Mouse (Mus musculus) hindbrain, embryonic 15.5 days (tissue): ENCODE results near the gene Sdccag8. TPM values are rescaled to one million over a fixed set of nuclear protein-coding genes. Genes with fewer than 3 reads are reported as not detected.

Experiments used
- ATAC-seq: fragments of 200-750 bp; cut with Nextera tagmentation; 2 replicates; pipeline ENCODE4 v1.8.0; 2017; ENCODE audit warnings: low read depth, moderate number of reproducible peaks, moderate TSS enrichment; ENCODE audit not compliant: low FRiP score
- H3K27ac ChIP-seq: fragments of 300-500 bp; sonication (generic); replicated peaks from 2 replicates; pipeline ENCODE4 v1.5.1; 2015; ENCODE audit warnings: mild to moderate bottlenecking, inconsistent platforms
- H3K27me3 ChIP-seq: fragments of 300-500 bp; sonication (generic); 2 replicates; pipeline ENCODE4 v1.6.1; 2015; ENCODE audit warnings: control low read depth, inconsistent platforms
- H3K36me3 ChIP-seq: fragments of 300-500 bp; sonication (generic); 2 replicates; pipeline ENCODE4 v1.6.1; 2015; ENCODE audit warnings: control low read depth, inconsistent platforms
- H3K4me1 ChIP-seq: fragments of 300-500 bp; sonication (generic); replicated peaks from 2 replicates; pipeline ENCODE4 v1.6.1; 2015; ENCODE audit warnings: control low read depth, inconsistent platforms
- H3K4me2 ChIP-seq: fragments of 300-500 bp; sonication (generic); 2 replicates; pipeline ENCODE4 v1.6.1; 2015; ENCODE audit warnings: moderate library complexity, mild to moderate bottlenecking, inconsistent platforms
- H3K4me3 ChIP-seq: fragments of 300-500 bp; sonication (generic); 2 replicates; pipeline ENCODE4 v1.5.1; 2015; ENCODE audit warnings: mild to moderate bottlenecking, inconsistent platforms
- H3K9ac ChIP-seq: fragments of 300-500 bp; sonication (generic); 2 replicates; pipeline ENCODE4 v1.6.1; 2015; ENCODE audit warnings: inconsistent platforms
- H3K9me3 ChIP-seq: fragments of 300-500 bp; sonication (generic); 2 replicates; pipeline ENCODE4 v1.6.1; 2016; ENCODE audit warnings: control low read depth, inconsistent platforms
- WGBS: fragments of 180-500 bp; shearing (Covaris S2); methylation state at CpG from one replicate; pipeline ENCODE4 v1.1.7; 2015; 5-methylcytosine and 5-hydroxymethylcytosine counted together
- polyA plus RNA-seq: library from polyadenylated mRNA; unstranded; fragments of >200 nt; fragmentation: Nextera tagmentation; extraction: Ambion mirVana; gene quantifications from 2 replicates; pipeline ENCODE4 v1.2.1, GENCODE M21; 2015

Sdccag8 gene
- polyA plus RNA-seq, 1 experiment from 2014 or later: 22.8 TPM

DNA sequence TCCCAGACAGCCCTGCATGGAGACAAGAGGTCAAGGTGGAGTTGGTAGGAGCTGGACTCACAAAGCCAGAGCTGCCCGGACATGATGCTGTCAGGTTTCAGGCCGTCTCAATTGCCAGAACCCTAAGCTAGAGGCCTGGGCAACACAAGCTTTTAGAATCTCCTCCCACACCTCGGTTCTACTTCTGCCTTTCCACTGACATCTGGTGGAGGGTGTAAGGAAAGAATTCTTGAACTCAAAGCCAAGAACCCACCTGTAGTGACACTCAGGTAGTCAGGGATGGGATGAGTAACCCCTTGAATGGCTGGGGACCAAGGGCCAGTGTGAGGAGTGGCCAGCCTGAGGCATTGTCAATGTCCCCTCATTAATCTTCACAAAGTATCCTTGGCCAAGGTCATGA is 208.3 kb downstream of the Sdccag8 start:
- no peak for ATAC-seq
- H3K4me2 ChIP-seq: no peak overlapping the region
- no peaks in the 10 kb centered on the region for H3K4me1 ChIP-seq
- no peak overlapping the region for H3K9ac ChIP-seq
- no peak overlapping the region for H3K27ac ChIP-seq
- H3K4me3 ChIP-seq: no peak overlapping the region
- WGBS: 83% methylated on average over 3 of the region's 3 CpGs
- H3K36me3 ChIP-seq: peaks cover 9% of the 10 kb centered on the region
- H3K27me3 ChIP-seq: no peaks in the 10 kb centered on the region
- H3K9me3 ChIP-seq: no peaks in the 10 kb centered on the region

GRCm38 (mm10) chr1:177027706-177028105 is 213.2 kb downstream of the Sdccag8 start:
- Histone ChIP-seq H3K27ac (no peak overlapping the region), H3K27me3 (no peaks in the 10 kb centered on the region), H3K9me3 (no peaks in the 10 kb centered on the region), H3K4me2 (no peak overlapping the region), H3K9ac (no peak overlapping the region), H3K4me3 (no peak overlapping the region), H3K4me1 (0 out of 2 replicates have a peak, but pooled peaks cover 2% of the 10 kb centered on the region), H3K36me3 (peaks cover 9% of the 10 kb centered on the region)
- ATAC-seq: no peak
- WGBS: 87% methylated on average over 3 of the region's 3 CpGs

- Histone ChIP-seq H3K9ac (no peak overlapping the region), H3K27ac (no peak overlapping the region), H3K4me2 (no peak overlapping the region), H3K4me1 (0 out of 2 replicates have a peak, but pooled peaks cover 2% of the 10 kb centered on the region), H3K36me3 (peaks cover 5% of the 10 kb centered on the region; the same call in 1 of the 2 replicates), H3K4me3 (no peak overlapping the region), H3K27me3 (no peaks in the 10 kb centered on the region), H3K9me3 (no peaks in the 10 kb centered on the region)
- ATAC-seq: no peak
- WGBS: 85% methylated on average over 2 of the region's 2 CpGs
Observed at GRCm38 (mm10) chr1:177029032-177029431, 214.6 kb downstream of the Sdccag8 start.

DNA sequence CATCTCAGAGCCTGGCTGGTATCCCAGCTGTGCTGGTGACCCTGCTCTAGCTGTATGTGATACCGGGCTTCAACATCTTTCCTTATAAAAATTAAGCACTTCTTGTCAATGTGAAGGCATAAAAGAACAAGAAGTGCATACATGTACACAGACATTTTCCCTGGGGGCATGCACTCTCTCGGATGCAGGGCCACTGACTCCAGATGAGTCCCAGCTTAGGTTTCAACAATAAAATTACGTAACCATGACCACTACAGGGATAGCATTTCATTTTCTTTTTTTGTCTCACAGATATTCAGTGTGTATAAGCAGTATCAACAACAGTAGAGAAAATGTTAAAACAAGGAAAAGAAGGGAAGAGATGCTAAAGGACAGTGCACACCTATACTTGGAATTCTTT is 216.2 kb downstream of the Sdccag8 start:
- ATAC-seq: no peak
- H3K9me3 ChIP-seq: no peaks in the 10 kb centered on the region
- 0 out of 2 replicates have a peak, but pooled peaks cover 2% of the 10 kb centered on the region for H3K4me1 ChIP-seq
- H3K4me3 ChIP-seq: no peak overlapping the region
- no peak overlapping the region for H3K9ac ChIP-seq
- H3K27ac ChIP-seq: no peak overlapping the region
- WGBS: 53% methylated on average over 3 of the region's 3 CpGs
- H3K27me3 ChIP-seq: no peaks in the 10 kb centered on the region
- no peak overlapping the region for H3K4me2 ChIP-seq
- no peaks in the 10 kb centered on the region for H3K36me3 ChIP-seq

DNA sequence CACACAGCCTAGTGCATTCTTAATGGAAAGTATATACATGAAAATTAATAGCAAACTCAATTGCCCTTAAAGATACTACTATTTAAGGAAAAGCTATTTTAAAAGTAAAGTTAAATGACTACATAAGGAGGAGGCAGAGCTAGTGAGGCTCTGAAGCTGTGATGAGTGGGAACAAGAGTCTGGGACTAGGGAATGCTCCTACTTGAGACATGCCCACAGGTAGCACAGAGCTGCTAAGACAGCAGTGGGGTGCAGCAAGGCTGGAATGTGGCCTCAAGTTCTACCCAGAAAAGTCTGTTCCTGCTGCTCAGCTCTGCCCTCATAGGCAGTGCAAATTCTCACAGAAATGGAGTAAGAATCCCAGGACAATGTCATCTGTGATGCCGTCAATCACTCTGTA is 216.7 kb downstream of the Sdccag8 start:
- no peaks in the 10 kb centered on the region for H3K9me3 ChIP-seq
- no peak for ATAC-seq
- no peaks in the 10 kb centered on the region for H3K36me3 ChIP-seq
- no peak overlapping the region for H3K4me3 ChIP-seq
- H3K4me1 ChIP-seq: 0 out of 2 replicates have a peak, but pooled peaks cover 2% of the 10 kb centered on the region
- 95% methylated on average over 1 of the region's 1 CpGs for WGBS
- no peak overlapping the region for H3K9ac ChIP-seq
- H3K27me3 ChIP-seq: no peaks in the 10 kb centered on the region
- H3K4me2 ChIP-seq: no peak overlapping the region
- H3K27ac ChIP-seq: no peak overlapping the region

DNA sequence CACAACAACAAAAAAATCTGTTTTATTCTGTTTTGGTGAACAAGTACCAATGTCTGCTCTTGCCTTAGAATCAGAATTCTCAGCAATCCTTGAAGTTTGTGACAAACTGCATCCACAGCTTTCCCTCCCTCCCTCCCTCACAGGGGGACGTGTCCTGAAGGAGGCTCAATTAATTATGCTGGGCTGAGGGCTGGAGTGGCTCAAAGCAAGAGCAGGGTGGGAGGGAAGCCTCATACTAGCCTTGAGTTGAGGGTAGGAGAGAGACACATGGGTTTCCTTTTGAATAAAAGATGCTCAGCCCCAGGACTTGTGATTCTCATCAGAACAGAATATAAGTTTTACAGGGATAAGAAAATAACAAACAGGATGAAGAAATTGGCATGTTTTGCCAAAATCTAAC is 217.8 kb downstream of the Sdccag8 start:
- Histone ChIP-seq H3K36me3 (no peaks in the 10 kb centered on the region), H3K4me2 (no peak overlapping the region), H3K9ac (no peak overlapping the region), H3K27ac (no peak overlapping the region), H3K27me3 (no peaks in the 10 kb centered on the region), H3K4me1 (0 out of 2 replicates have a peak, but pooled peaks cover 2% of the 10 kb centered on the region), H3K9me3 (no peaks in the 10 kb centered on the region), H3K4me3 (no peak overlapping the region)
- ATAC-seq: 0 out of 2 replicates have a peak, but pooled peaks have one; percentile 48
- WGBS: 25% methylated on average over 1 of the region's 1 CpGs

DNA sequence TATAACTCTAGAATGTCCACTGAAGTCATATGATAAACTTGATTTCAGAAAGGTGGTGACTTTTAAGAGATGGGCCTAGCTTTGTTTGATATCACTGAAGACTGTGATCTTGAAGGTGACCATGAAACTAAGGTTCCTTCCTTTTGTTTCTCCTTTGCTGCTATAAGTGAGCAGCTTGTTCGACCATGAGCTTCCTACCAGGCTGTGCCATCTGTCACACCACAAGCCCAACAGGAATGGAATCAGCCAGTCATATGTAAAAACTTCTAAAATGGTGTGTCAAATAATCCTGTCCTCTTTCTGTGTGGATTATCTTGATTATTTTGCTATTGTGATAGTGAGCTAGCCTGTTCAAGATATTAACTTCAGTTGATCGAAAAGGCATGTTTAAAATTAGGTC is 221.0 kb downstream of the Sdccag8 start:
- no peak overlapping the region for H3K27ac ChIP-seq
- 75% methylated on average over 2 of the region's 2 CpGs for WGBS
- no peak overlapping the region for H3K4me2 ChIP-seq
- no peaks in the 10 kb centered on the region for H3K27me3 ChIP-seq
- no peak overlapping the region for H3K4me3 ChIP-seq
- H3K4me1 ChIP-seq: 0 out of 2 replicates have a peak, but pooled peaks cover 2% of the 10 kb centered on the region
- H3K9ac ChIP-seq: no peak overlapping the region
- no peaks in the 10 kb centered on the region for H3K36me3 ChIP-seq
- no peaks in the 10 kb centered on the region for H3K9me3 ChIP-seq
- ATAC-seq: no peak

DNA sequence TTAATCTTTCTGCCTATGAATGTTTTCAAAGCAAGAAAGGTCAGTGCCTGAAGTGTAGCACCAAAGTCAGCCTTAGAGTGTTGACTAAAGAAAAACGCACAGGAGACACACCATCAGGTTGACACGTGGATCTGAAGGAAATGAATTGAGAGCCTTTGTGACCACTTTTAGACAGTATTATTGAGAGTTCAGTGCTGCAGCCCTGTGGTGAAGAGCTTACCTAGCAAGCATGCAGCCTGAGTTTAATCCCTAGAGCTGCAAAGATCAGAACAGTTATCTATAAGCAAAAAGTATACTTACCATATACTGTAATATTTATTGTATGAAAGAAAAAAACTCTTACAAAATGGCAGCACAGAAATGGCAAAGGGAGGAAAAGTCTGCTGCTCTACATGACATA is 223.9 kb downstream of the Sdccag8 start:
- Histone ChIP-seq H3K9ac (no peak overlapping the region), H3K27ac (0 out of 2 replicates have a peak overlapping the region, but pooled peaks have one; percentile 20), H3K9me3 (no peaks in the 10 kb centered on the region), H3K4me3 (no peak overlapping the region), H3K4me2 (no peak overlapping the region), H3K27me3 (no peaks in the 10 kb centered on the region), H3K4me1 (no peaks in the 10 kb centered on the region), H3K36me3 (no peaks in the 10 kb centered on the region)
- no peak for ATAC-seq
- WGBS: 37% methylated on average over 2 of the region's 2 CpGs

GRCm38 (mm10) chr1:177039093-177039674 is 224.7 kb downstream of the Sdccag8 start:
- H3K9me3 ChIP-seq: no peaks in the 10 kb centered on the region
- H3K4me1 ChIP-seq: no peaks in the 10 kb centered on the region
- no peak overlapping the region for H3K4me3 ChIP-seq
- no peak for ATAC-seq
- no peaks in the 10 kb centered on the region for H3K36me3 ChIP-seq
- no peak overlapping the region for H3K27ac ChIP-seq
- no peak overlapping the region for H3K4me2 ChIP-seq
- no peak overlapping the region for H3K9ac ChIP-seq
- H3K27me3 ChIP-seq: no peaks in the 10 kb centered on the region
- WGBS: 67% methylated on average over 6 of the region's 6 CpGs

DNA sequence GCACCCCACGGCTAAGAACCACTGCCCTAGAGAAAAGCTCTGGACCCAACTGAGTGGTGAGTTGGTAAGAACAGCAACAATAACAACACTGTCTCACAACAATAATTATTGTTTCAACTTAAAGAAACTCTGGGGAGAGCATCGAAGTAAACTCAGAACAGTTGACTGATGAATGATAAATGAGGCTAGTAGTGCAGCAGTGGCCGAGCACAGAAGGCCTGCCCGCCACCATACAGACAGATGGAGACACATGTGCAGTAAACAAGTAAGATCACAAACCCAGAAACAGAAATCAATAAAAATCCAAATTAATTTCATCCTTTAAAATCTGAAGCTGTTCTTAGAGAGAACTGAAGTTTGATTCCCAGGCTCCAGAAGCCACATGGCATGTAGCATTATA is 225.6 kb downstream of the Sdccag8 start:
- H3K36me3 ChIP-seq: no peaks in the 10 kb centered on the region
- H3K9me3 ChIP-seq: no peaks in the 10 kb centered on the region
- no peaks in the 10 kb centered on the region for H3K27me3 ChIP-seq
- H3K9ac ChIP-seq: no peak overlapping the region
- ATAC-seq: no peak
- H3K4me1 ChIP-seq: no peaks in the 10 kb centered on the region
- WGBS: 20% methylated on average over 4 of the region's 4 CpGs
- H3K27ac ChIP-seq: no peak overlapping the region
- no peak overlapping the region for H3K4me3 ChIP-seq
- no peak overlapping the region for H3K4me2 ChIP-seq

- H3K4me3 ChIP-seq: no peak overlapping the region
- no peak overlapping the region for H3K4me2 ChIP-seq
- H3K4me1 ChIP-seq: no peaks in the 10 kb centered on the region
- no peaks in the 10 kb centered on the region for H3K36me3 ChIP-seq
- H3K9me3 ChIP-seq: no peaks in the 10 kb centered on the region
- H3K27ac ChIP-seq: no peak overlapping the region
- no peak for ATAC-seq
- H3K9ac ChIP-seq: no peak overlapping the region
- no peaks in the 10 kb centered on the region for H3K27me3 ChIP-seq
Observed at GRCm38 (mm10) chr1:177045885-177046284, 231.4 kb downstream of the Sdccag8 start.

- Histone ChIP-seq H3K9me3 (no peaks in the 10 kb centered on the region), H3K36me3 (no peaks in the 10 kb centered on the region), H3K9ac (no peak overlapping the region), H3K4me2 (no peak overlapping the region), H3K27me3 (no peaks in the 10 kb centered on the region), H3K27ac (no peak overlapping the region), H3K4me1 (no peaks in the 10 kb centered on the region), H3K4me3 (no peak overlapping the region)
- no peak for ATAC-seq
- 81% methylated on average over 2 of the region's 2 CpGs for WGBS
Observed at GRCm38 (mm10) chr1:177046963-177047362, 232.5 kb downstream of the Sdccag8 start.

DNA sequence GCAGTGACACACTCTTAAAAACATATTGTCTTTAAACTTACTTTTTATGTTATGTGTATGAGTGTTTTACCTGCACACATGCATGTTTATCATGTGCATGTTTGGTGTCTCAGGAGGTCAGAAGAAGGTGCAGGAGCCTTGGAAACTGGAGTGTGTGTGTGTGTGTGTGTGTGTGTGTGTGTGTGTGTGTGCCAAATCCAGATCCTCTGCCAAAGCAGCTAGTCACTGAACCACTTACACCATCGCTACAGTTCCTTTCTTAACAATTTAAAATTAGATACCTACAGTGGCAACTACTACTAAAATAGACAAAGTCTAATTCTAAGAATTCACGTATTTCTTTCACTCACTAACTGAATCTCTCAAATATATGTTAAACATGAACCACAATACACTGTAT is 234.3 kb downstream of the Sdccag8 start:
- Histone ChIP-seq H3K27me3 (no peaks in the 10 kb centered on the region), H3K9ac (no peak overlapping the region), H3K4me2 (no peak overlapping the region), H3K36me3 (no peaks in the 10 kb centered on the region), H3K4me1 (no peaks in the 10 kb centered on the region), H3K4me3 (no peak overlapping the region), H3K9me3 (no peaks in the 10 kb centered on the region), H3K27ac (no peak overlapping the region)
- 94% methylated on average over 2 of the region's 2 CpGs for WGBS
- no peak for ATAC-seq
